Mouse (Mus musculus) CH12.LX (cell line): ENCODE data around the gene Abca4. TPM values are rescaled to one million over a fixed set of nuclear protein-coding genes. Genes with fewer than 3 reads are reported as not detected.

Experiments
- DNase-seq: peaks from one replicate; pipeline ENCODE4 v3.0.0-alpha.2; 2013; ENCODE audit errors: extremely low read depth
- H3K27ac ChIP-seq: 2 replicates; pipeline ENCODE4 v1.5.1; 2012; ENCODE audit warnings: low read depth, mild to moderate bottlenecking, control low read depth, moderate library complexity; ENCODE audit not compliant: insufficient read depth
- H3K27me3 ChIP-seq: replicated peaks from 2 replicates; pipeline ENCODE3; 2012; ENCODE audit warnings: inconsistent platforms
- H3K36me3 ChIP-seq, 2 experiments: replicated peaks in 1 of 2; 2 replicates each; pipeline versions ENCODE3 to v1.6.1; 2012; ENCODE audit warnings: inconsistent platforms in 1 of 2, low read length in 1 of 2, mild to moderate bottlenecking in 1 of 2, mixed read lengths in 1 of 2, moderate library complexity in 1 of 2; ENCODE audit not compliant: control insufficient read depth in 1 of 2, insufficient read depth in 1 of 2
- H3K4me1 ChIP-seq, 2 experiments: 2 replicates each; pipeline ENCODE4 v1.6.1; 2012; ENCODE audit warnings: inconsistent platforms in 1 of 2, moderate library complexity in 1 of 2; ENCODE audit not compliant: insufficient read depth in 2 of 2, control insufficient read depth in 1 of 2
- H3K4me2 ChIP-seq: 2 replicates; pipeline ENCODE4 v1.6.1; 2012; ENCODE audit warnings: low read depth, mild to moderate bottlenecking, control low read depth; ENCODE audit not compliant: poor library complexity, insufficient read depth, severe bottlenecking
- H3K4me3 ChIP-seq, 3 experiments: fragments of 150-350 bp in 1 of 3; sonication (generic) in 1 of 3; replicated peaks in 1 of 3; 2 replicates each; pipeline versions ENCODE3 to v1.5.1; 2011 to 2012; ENCODE audit warnings: low read depth in 2 of 3, low read length in 2 of 3, mild to moderate bottlenecking in 2 of 3, moderate library complexity in 2 of 3, control low read depth in 1 of 3, improper control_type of control experiment in 1 of 3, inconsistent platforms in 1 of 3, mixed read lengths in 1 of 3; ENCODE audit not compliant: poor library complexity in 1 of 3
- H3K79me2 ChIP-seq: replicated peaks from 2 replicates; pipeline ENCODE4 v1.6.1; 2012; ENCODE audit warnings: mild to moderate bottlenecking, moderate library complexity; ENCODE audit not compliant: control insufficient read depth, poor library complexity, insufficient read depth, severe bottlenecking; ENCODE audit errors: extremely low read depth
- H3K9ac ChIP-seq: 2 replicates; pipeline ENCODE4 v1.6.1; 2012; ENCODE audit warnings: low read depth, mild to moderate bottlenecking, control low read depth, moderate library complexity; ENCODE audit not compliant: insufficient read depth
- H3K9me3 ChIP-seq: replicated peaks from 2 replicates; pipeline ENCODE3; 2012; ENCODE audit warnings: low read length, inconsistent platforms, mixed read lengths
- CHD2 ChIP-seq: IDR thresholded peaks from 2 replicates; pipeline ENCODE4 v1.6.1; 2011; ENCODE audit warnings: low read length, improper control_type of control experiment
- ETS1 ChIP-seq: conservative IDR thresholded peaks from 2 replicates; pipeline ENCODE4 v1.6.1; 2012; ENCODE audit warnings: low read depth, mild to moderate bottlenecking, inconsistent platforms, low read length, improper control_type of control experiment, moderate library complexity
- JUN ChIP-seq: IDR thresholded peaks from 2 replicates; pipeline ENCODE4 v1.6.1; 2011; ENCODE audit warnings: low read depth, mild to moderate bottlenecking, low read length, improper control_type of control experiment, moderate library complexity; ENCODE audit not compliant: insufficient read depth
- JUND ChIP-seq: conservative IDR thresholded peaks from 2 replicates; pipeline ENCODE4 v1.6.1; 2011; ENCODE audit warnings: low read depth, low read length, improper control_type of control experiment
- MAFK ChIP-seq: IDR thresholded peaks from 2 replicates; pipeline ENCODE4 v1.6.1; 2011; ENCODE audit warnings: low read length, improper control_type of control experiment; ENCODE audit not compliant: insufficient replicate concordance
- MYC ChIP-seq: IDR thresholded peaks from 2 replicates; pipeline ENCODE4 v1.6.1; 2011; ENCODE audit warnings: low read depth, mild to moderate bottlenecking, improper control_type of control experiment, low read length
- POLR2A ChIP-seq: IDR thresholded peaks from 2 replicates; pipeline ENCODE4 v1.6.1; 2011; ENCODE audit warnings: low read depth, mild to moderate bottlenecking, improper control_type of control experiment, low read length
- RAD21 ChIP-seq: IDR thresholded peaks from 2 replicates; pipeline ENCODE4 v1.6.1; 2011; ENCODE audit warnings: low read depth, mild to moderate bottlenecking, low read length, improper control_type of control experiment, moderate library complexity
- SMC3 ChIP-seq: IDR thresholded peaks from 2 replicates; pipeline ENCODE4 v1.6.1; 2011; ENCODE audit warnings: low read depth, low read length, improper control_type of control experiment
- USF2 ChIP-seq: conservative IDR thresholded peaks from 2 replicates; pipeline ENCODE4 v1.6.1; 2011; ENCODE audit warnings: low read depth, low read length, improper control_type of control experiment
- ZNF384 ChIP-seq: IDR thresholded peaks from 2 replicates; pipeline ENCODE4 v1.6.1; 2012; ENCODE audit warnings: low read depth, low read length, improper control_type of control experiment, inconsistent platforms
- dilution Hi-C: fragments of 300-500 bp; cut with MboI; formaldehyde crosslinking; loops from 2 replicates; pipeline ENCODE4 v1.14.3; 2020; ENCODE audit warnings: low sequenced_read_pairs; ENCODE audit not compliant: extremely low pct_unique_long_range_greater_than_20kb, extremely low pct_ligation_motif_present
- in situ Hi-C: fragments of 300-500 bp; cut with MboI; formaldehyde crosslinking; loops from 3 replicates; pipeline ENCODE4 v1.14.3; 2019; ENCODE audit warnings: low sequenced_read_pairs, low pct_ligation_motif_present, low pct_unique_long_range_greater_than_20kb, mixed read lengths
- polyA plus RNA-seq: library from polyadenylated mRNA; unstranded; fragments of >175 nt; gene quantifications from 2 replicates; pipeline ENCODE4 v1.2.1, GENCODE M21; 2012; ENCODE audit warnings: low read depth; ENCODE audit not compliant: insufficient read length
- total RNA-seq, 2 experiments: library from RNA; depleted of rRNA; stranded (reverse); fragments of 300-350 nt in 1 of 2; fragments of >200 nt in 1 of 2; gene quantifications; 2 replicates each; pipeline ENCODE4 v1.2.3; 2012 to 2014

The Abca4 gene
- total and polyA plus RNA-seq, 3 experiments = 0.34 to 0.57 (median 0.46) TPM

DNA sequence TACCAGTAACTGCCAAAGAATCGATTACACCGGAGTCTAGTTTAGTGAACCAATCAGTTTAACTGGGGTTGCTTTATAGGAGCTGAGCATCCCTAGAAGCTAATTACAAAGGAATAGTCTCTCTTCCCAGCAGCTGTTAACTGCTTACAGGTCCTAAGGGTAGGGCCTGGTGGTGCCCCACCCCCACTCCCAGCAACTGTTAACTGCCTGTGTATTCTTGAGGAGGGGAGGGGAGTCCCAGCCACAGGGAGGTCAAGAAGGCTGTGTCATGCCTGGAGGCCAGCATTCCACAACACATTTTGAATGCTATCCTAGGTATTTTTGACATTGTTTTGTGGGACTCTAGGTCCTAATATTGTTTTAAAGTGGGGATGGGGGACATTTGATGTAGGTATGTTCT lies 44.3 kb upstream of the Abca4 start:
- no peak for TF ChIP-seq ZNF384
- TF ChIP-seq USF2 = no peak
- Histone ChIP-seq H3K36me3 (peaks cover 7 to 34% of the 10 kb centered on the region in 2 experiments), H3K9ac (no peak overlapping the region), H3K79me2 (no peaks in the 10 kb centered on the region), H3K27me3 (no peaks in the 10 kb centered on the region), H3K9me3 (no peaks in the 10 kb centered on the region), H3K4me1 (no peaks in the 10 kb centered on the region), H3K27ac (no peak overlapping the region), H3K4me2 (no peak overlapping the region), H3K4me3 (no peak overlapping the region)
- dilution Hi-C loops (no loop called here), in situ Hi-C loops (no loop called here)
- no peak for DNase-seq

- TF ChIP-seq JUND = no peak
- TF ChIP-seq MAFK = no peak
- H3K79me2 ChIP-seq = no peaks in the 10 kb centered on the region
- no peak overlapping the region for H3K27ac ChIP-seq
- no peaks in the 10 kb centered on the region for H3K9me3 ChIP-seq
- DNase-seq = no peak
- no peaks in the 10 kb centered on the region for H3K27me3 ChIP-seq
- H3K9ac ChIP-seq = no peak overlapping the region
- dilution Hi-C loops = no loop called here
- H3K4me2 ChIP-seq = no peak overlapping the region
- H3K4me1 ChIP-seq = no peaks in the 10 kb centered on the region
- H3K4me3 ChIP-seq = no peak overlapping the region
- peaks cover 7 to 33% of the 10 kb centered on the region in 2 experiments for H3K36me3 ChIP-seq
- in situ Hi-C loops = no loop called here
Measured at GRCm38 (mm10) chr3:122001568-122001967, 42.7 kb upstream of the Abca4 start.

- in situ Hi-C loops (no loop called here), dilution Hi-C loops (no loop called here)
- Histone ChIP-seq H3K79me2 (no peaks in the 10 kb centered on the region), H3K9ac (no peak overlapping the region), H3K4me2 (no peak overlapping the region), H3K9me3 (no peaks in the 10 kb centered on the region), H3K27ac (no peak overlapping the region), H3K4me3 (no peak overlapping the region), H3K4me1 (no peaks in the 10 kb centered on the region), H3K27me3 (no peaks in the 10 kb centered on the region), H3K36me3 (peaks cover 47 to 65% of the 10 kb centered on the region in 2 experiments)
- TF ChIP-seq JUN (no peak), CHD2 (no peak), MYC (no peak), RAD21 (no peak), SMC3 (no peak), POLR2A (no peak), ETS1 (no peak)
- no peak for DNase-seq
Measured at GRCm38 (mm10) chr3:122009818-122010217, 34.4 kb upstream of the Abca4 start.
